Mouse (Mus musculus): ENCODE data around the gene Znhit6. TPM values are rescaled to one million over a fixed set of nuclear protein-coding genes. Genes with fewer than 3 reads are reported as not detected.

Znhit6 gene
- polyA plus RNA-seq (2014; fragmentation: Nextera tagmentation; extraction: Ambion mirVana) = 27.5 and 32.9 TPM in 2 replicates

- peak within 1 kb of the TSS; percentile 92 for H3K4me2 ChIP-seq (ENCODE audit: low read length)
- peaks cover 24% of the 10 kb centered on the region for H3K36me3 ChIP-seq (ENCODE audit: control insufficient read depth, insufficient read depth, low read length)
- ATAC-seq (ENCODE audit: low FRiP score, low TSS enrichment) = peak; percentile 91
- H3K27me3 ChIP-seq (ENCODE audit: control insufficient read depth, insufficient read depth, low read length) = no peaks in the 10 kb centered on the region
- H3K27ac ChIP-seq (replicated peaks; ENCODE audit: low read depth, low read length) = peak within 1 kb of the TSS; percentile 53; the same call in 1 of the 2 replicates
- peak within 1 kb of the TSS; percentile 71 for H3K9ac ChIP-seq (replicated peaks; ENCODE audit: low read length)
- H3K4me3 ChIP-seq (replicated peaks; ENCODE audit: low read depth, low read length) = peak within 1 kb of the TSS; percentile 75
- H3K9me3 ChIP-seq (ENCODE audit: control insufficient read depth, low read length) = no peaks in the 10 kb centered on the region
- WGBS = 6% methylated on average over 37 of the region's 37 CpGs
- peak; percentile 98 for DNase-seq
- peaks cover 12% of the 10 kb centered on the region for H3K4me1 ChIP-seq (ENCODE audit: control insufficient read depth, insufficient read depth, low read length)
Measured at GRCm38 (mm10) chr3:145575743-145576481, at the start of gene Znhit6. Gene Znhit6 (plus strand): TSS chr3:145576205.

DNA sequence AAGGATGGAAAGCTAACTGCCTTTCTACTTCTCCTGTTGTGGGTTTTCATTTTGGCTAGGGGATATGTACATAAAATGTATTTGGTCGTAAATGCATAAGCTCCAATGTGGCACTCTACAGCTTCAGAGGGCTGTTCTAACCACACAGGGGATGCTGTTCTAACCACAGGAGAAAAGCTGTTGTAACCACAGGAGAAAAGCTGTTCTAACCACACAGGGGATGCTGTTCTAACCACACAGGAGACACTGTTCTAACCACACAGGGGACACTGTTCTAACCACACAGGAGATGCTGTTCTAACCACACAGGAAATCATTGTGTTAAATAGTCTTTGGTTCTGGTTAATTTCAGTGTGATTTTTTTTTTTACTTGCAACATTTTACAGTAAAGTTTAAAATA is 38.1 kb upstream of the Znhit6 start:
- Histone ChIP-seq H3K4me1 (ENCODE audit: control insufficient read depth, insufficient read depth, low read length) (no peaks in the 10 kb centered on the region), H3K27me3 (ENCODE audit: control insufficient read depth, insufficient read depth, low read length) (no peaks in the 10 kb centered on the region), H3K4me2 (ENCODE audit: low read length) (no peak overlapping the region), H3K36me3 (ENCODE audit: control insufficient read depth, insufficient read depth, low read length) (no peaks in the 10 kb centered on the region), H3K4me3 (replicated peaks; ENCODE audit: low read depth, low read length) (no peak overlapping the region), H3K27ac (replicated peaks; ENCODE audit: low read depth, low read length) (no peak overlapping the region), H3K9ac (replicated peaks; ENCODE audit: low read length) (no peak overlapping the region), H3K9me3 (ENCODE audit: control insufficient read depth, low read length) (0 out of 2 replicates have a peak, but pooled peaks cover under 1% of the 10 kb centered on the region)
- no peak for ATAC-seq (ENCODE audit: low FRiP score, low TSS enrichment)
- WGBS = 95% methylated on average over 1 of the region's 1 CpGs
- no peak for DNase-seq

DNA sequence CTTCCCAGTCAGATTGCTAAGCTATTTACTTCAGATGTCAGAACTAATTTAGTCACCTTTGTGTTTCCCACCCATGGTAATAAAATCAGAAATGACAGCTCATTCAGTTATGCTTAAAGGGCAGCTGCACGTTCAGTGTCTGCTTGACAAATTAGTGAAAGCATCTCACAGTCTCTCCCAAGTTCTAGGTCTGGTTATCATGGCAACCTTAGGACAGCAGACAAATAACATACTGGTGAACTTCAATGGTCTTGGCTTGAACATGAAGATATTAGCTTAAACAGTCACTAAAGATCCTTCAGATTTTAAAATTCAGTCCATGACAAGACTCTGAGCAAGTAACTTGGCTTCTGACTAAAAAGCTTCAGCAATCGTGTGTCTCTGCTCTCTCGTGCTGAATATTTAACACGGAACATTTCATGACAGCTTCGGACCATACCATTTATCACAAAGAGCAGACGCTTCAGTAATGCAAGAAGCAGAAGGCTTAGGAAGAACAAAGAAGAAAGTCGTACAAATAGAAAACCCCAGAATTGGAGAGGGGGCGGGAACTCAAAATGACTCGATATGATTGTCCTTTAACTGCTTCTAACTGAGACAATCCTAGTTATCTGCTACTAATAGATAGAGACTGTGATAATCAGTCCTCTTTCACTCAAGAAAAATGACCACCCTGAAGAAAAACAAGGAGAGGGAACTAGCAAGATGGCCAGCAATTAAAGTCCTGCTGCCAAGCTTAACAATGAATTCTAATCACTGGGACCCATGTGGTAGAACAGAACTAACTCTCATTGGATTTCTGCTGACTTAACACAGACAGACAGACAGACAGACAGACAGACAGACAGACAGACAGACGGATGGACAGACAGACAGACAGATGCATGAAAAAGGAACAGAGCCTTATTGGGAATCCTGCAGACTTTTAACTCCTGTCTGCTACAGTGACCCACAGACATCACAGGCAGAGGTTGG is 27.3 kb upstream of the Znhit6 start:
- no peaks in the 10 kb centered on the region for H3K4me1 ChIP-seq (ENCODE audit: control insufficient read depth, insufficient read depth, low read length)
- DNase-seq (no peak), ATAC-seq (ENCODE audit: low FRiP score, low TSS enrichment) (no peak)
- no peak overlapping the region for H3K27ac ChIP-seq (replicated peaks; ENCODE audit: low read depth, low read length)
- no peaks in the 10 kb centered on the region for H3K27me3 ChIP-seq (ENCODE audit: control insufficient read depth, insufficient read depth, low read length)
- no peaks in the 10 kb centered on the region for H3K9me3 ChIP-seq (ENCODE audit: control insufficient read depth, low read length)
- 69% methylated on average over 10 of the region's 10 CpGs for WGBS
- H3K9ac ChIP-seq (replicated peaks; ENCODE audit: low read length) = no peak overlapping the region
- H3K36me3 ChIP-seq (ENCODE audit: control insufficient read depth, insufficient read depth, low read length) = no peaks in the 10 kb centered on the region
- no peak overlapping the region for H3K4me3 ChIP-seq (replicated peaks; ENCODE audit: low read depth, low read length)
- H3K4me2 ChIP-seq (ENCODE audit: low read length) = no peak overlapping the region

DNA sequence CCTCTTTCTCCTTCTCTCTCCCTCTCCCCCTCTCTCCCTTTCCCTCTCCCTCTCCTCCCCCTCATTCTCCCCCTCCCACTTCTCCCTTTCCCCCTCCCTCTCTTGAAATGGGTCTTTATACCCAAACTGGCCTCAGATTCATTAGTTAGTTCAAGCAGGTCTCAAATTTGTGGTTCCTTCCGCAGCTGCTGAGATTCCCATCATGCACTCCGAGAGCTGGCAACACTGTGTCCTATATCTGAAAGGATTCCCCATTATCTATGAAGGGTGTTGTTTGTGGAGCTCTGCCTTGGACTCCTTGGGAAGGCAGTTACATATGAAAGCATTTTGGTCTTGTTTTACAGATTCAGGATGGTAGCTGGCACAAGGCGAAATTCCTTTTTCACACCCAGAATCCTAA is 25.8 kb upstream of the Znhit6 start:
- no peak for ATAC-seq (ENCODE audit: low FRiP score, low TSS enrichment)
- no peaks in the 10 kb centered on the region for H3K27me3 ChIP-seq (ENCODE audit: control insufficient read depth, insufficient read depth, low read length)
- WGBS = 71% methylated on average over 3 of the region's 3 CpGs
- H3K4me1 ChIP-seq (ENCODE audit: control insufficient read depth, insufficient read depth, low read length) = no peaks in the 10 kb centered on the region
- H3K27ac ChIP-seq (replicated peaks; ENCODE audit: low read depth, low read length) = no peak overlapping the region
- no peaks in the 10 kb centered on the region for H3K9me3 ChIP-seq (ENCODE audit: control insufficient read depth, low read length)
- no peak overlapping the region for H3K4me3 ChIP-seq (replicated peaks; ENCODE audit: low read depth, low read length)
- no peak overlapping the region for H3K9ac ChIP-seq (replicated peaks; ENCODE audit: low read length)
- no peaks in the 10 kb centered on the region for H3K36me3 ChIP-seq (ENCODE audit: control insufficient read depth, insufficient read depth, low read length)
- DNase-seq = no peak
- H3K4me2 ChIP-seq (ENCODE audit: low read length) = no peak overlapping the region

GRCm38 (mm10) chr3:145554388-145554787 is 21.6 kb upstream of the Znhit6 start:
- Histone ChIP-seq H3K36me3 (ENCODE audit: control insufficient read depth, insufficient read depth, low read length) (no peaks in the 10 kb centered on the region), H3K4me2 (ENCODE audit: low read length) (no peak overlapping the region), H3K9me3 (ENCODE audit: control insufficient read depth, low read length) (no peaks in the 10 kb centered on the region), H3K4me1 (ENCODE audit: control insufficient read depth, insufficient read depth, low read length) (no peaks in the 10 kb centered on the region), H3K27me3 (ENCODE audit: control insufficient read depth, insufficient read depth, low read length) (no peaks in the 10 kb centered on the region), H3K27ac (replicated peaks; ENCODE audit: low read depth, low read length) (no peak overlapping the region), H3K9ac (replicated peaks; ENCODE audit: low read length) (no peak overlapping the region), H3K4me3 (replicated peaks; ENCODE audit: low read depth, low read length) (no peak overlapping the region)
- ATAC-seq (ENCODE audit: low FRiP score, low TSS enrichment) = no peak
- DNase-seq = no peak
- WGBS = 81% methylated on average over 2 of the region's 2 CpGs

GRCm38 (mm10) chr3:145556206-145556605 is 19.8 kb upstream of the Znhit6 start:
- no peak for ATAC-seq (ENCODE audit: low FRiP score, low TSS enrichment)
- H3K4me3 ChIP-seq (replicated peaks; ENCODE audit: low read depth, low read length) = no peak overlapping the region
- no peak overlapping the region for H3K27ac ChIP-seq (replicated peaks; ENCODE audit: low read depth, low read length)
- 95% methylated on average over 10 of the region's 10 CpGs for WGBS
- no peaks in the 10 kb centered on the region for H3K4me1 ChIP-seq (ENCODE audit: control insufficient read depth, insufficient read depth, low read length)
- H3K36me3 ChIP-seq (ENCODE audit: control insufficient read depth, insufficient read depth, low read length) = no peaks in the 10 kb centered on the region
- no peak for DNase-seq
- no peaks in the 10 kb centered on the region for H3K27me3 ChIP-seq (ENCODE audit: control insufficient read depth, insufficient read depth, low read length)
- no peak overlapping the region for H3K4me2 ChIP-seq (ENCODE audit: low read length)
- no peaks in the 10 kb centered on the region for H3K9me3 ChIP-seq (ENCODE audit: control insufficient read depth, low read length)
- H3K9ac ChIP-seq (replicated peaks; ENCODE audit: low read length) = no peak overlapping the region

DNA sequence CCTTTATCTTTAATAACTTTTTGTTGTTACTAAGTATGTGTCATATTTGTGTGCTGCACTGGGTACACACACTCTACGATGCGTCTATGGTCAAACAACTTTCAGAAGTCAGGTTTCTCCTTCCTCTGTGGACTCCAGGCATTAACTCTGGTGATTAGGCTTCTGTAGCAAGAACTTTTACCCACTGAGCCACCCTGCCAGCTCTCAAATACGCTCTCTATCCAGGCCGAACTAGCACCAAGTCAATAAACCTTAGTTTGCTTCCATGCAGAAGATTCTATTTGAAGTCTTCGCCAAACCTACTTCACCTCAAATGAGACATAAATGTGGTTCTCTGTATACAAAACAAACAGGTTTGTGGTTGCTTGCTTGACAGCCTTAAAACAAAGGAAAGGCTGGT is 16.3 kb upstream of the Znhit6 start:
- DNase-seq = no peak
- Histone ChIP-seq H3K4me3 (replicated peaks; ENCODE audit: low read depth, low read length) (no peak overlapping the region), H3K36me3 (ENCODE audit: control insufficient read depth, insufficient read depth, low read length) (no peaks in the 10 kb centered on the region), H3K4me1 (ENCODE audit: control insufficient read depth, insufficient read depth, low read length) (no peaks in the 10 kb centered on the region), H3K9ac (replicated peaks; ENCODE audit: low read length) (no peak overlapping the region), H3K9me3 (ENCODE audit: control insufficient read depth, low read length) (0 out of 2 replicates have a peak, but pooled peaks cover 2% of the 10 kb centered on the region), H3K27ac (replicated peaks; ENCODE audit: low read depth, low read length) (no peak overlapping the region), H3K4me2 (ENCODE audit: low read length) (no peak overlapping the region), H3K27me3 (ENCODE audit: control insufficient read depth, insufficient read depth, low read length) (no peaks in the 10 kb centered on the region)
- ATAC-seq (ENCODE audit: low FRiP score, low TSS enrichment) = no peak
- 95% methylated on average over 5 of the region's 5 CpGs for WGBS

GRCm38 (mm10) chr3:145560117-145560516 is 15.9 kb upstream of the Znhit6 start:
- Histone ChIP-seq H3K9me3 (ENCODE audit: control insufficient read depth, low read length) (0 out of 2 replicates have a peak, but pooled peaks cover 2% of the 10 kb centered on the region), H3K4me1 (ENCODE audit: control insufficient read depth, insufficient read depth, low read length) (no peaks in the 10 kb centered on the region), H3K27me3 (ENCODE audit: control insufficient read depth, insufficient read depth, low read length) (no peaks in the 10 kb centered on the region), H3K9ac (replicated peaks; ENCODE audit: low read length) (no peak overlapping the region), H3K36me3 (ENCODE audit: control insufficient read depth, insufficient read depth, low read length) (no peaks in the 10 kb centered on the region), H3K4me3 (replicated peaks; ENCODE audit: low read depth, low read length) (no peak overlapping the region), H3K4me2 (ENCODE audit: low read length) (no peak overlapping the region), H3K27ac (replicated peaks; ENCODE audit: low read depth, low read length) (no peak overlapping the region)
- DNase-seq (no peak), ATAC-seq (ENCODE audit: low FRiP score, low TSS enrichment) (no peak)
- 88% methylated on average over 4 of the region's 4 CpGs for whole genome bisulfite sequencing
